Mouse (Mus musculus) testis, adult 2 months (tissue): ENCODE measurements around the gene Oxct2a. TPM values are rescaled to one million over a fixed set of nuclear protein-coding genes. Genes with fewer than 3 reads are reported as not detected.
"Not testable (repeated sequence)": the region's sequence is repeated elsewhere in the genome, so short reads cannot be mapped to it uniquely, and the experiment has no call there.

Experiments
- H3K27ac ChIP-seq: fragments of 200-500 bp; 2 replicates; pipeline ENCODE4 v1.5.1; 2012; ENCODE audit warnings: low read depth, low read length; ENCODE audit not compliant: control insufficient read depth, insufficient read depth
- H3K27me3 ChIP-seq: fragments of 200-500 bp; 2 replicates; pipeline ENCODE4 v1.6.1; 2012; ENCODE audit warnings: mild to moderate bottlenecking, low read length, moderate library complexity; ENCODE audit not compliant: control insufficient read depth, insufficient read depth
- H3K36me3 ChIP-seq: fragments of 200-500 bp; 2 replicates; pipeline ENCODE4 v1.6.1; 2012; ENCODE audit warnings: mild to moderate bottlenecking, low read length; ENCODE audit not compliant: control insufficient read depth, insufficient read depth
- H3K4me1 ChIP-seq: fragments of 200-500 bp; 2 replicates; pipeline ENCODE4 v1.6.1; 2012; ENCODE audit warnings: low read length; ENCODE audit not compliant: control insufficient read depth, insufficient read depth
- H3K4me3 ChIP-seq: fragments of 200-500 bp; 2 replicates; pipeline ENCODE4 v1.5.1; 2012; ENCODE audit warnings: low read depth, mild to moderate bottlenecking, low read length, moderate library complexity, mixed read lengths; ENCODE audit not compliant: control insufficient read depth
- CTCF ChIP-seq: fragments of 200-500 bp; IDR thresholded peaks from 2 replicates; pipeline ENCODE4 v1.5.1; 2012; ENCODE audit warnings: low read depth, mild to moderate bottlenecking, inconsistent platforms, low read length, moderate library complexity; ENCODE audit not compliant: control insufficient read depth, insufficient read depth, insufficient replicate concordance
- POLR2A ChIP-seq: fragments of 200-500 bp; IDR thresholded peaks from 2 replicates; pipeline ENCODE4 v1.6.1; 2012; ENCODE audit warnings: low read depth, mild to moderate bottlenecking, inconsistent platforms, low read length, moderate library complexity; ENCODE audit not compliant: control insufficient read depth
- polyA plus RNA-seq: library from polyadenylated mRNA; depleted of rRNA; stranded (reverse); fragments of >200 nt; gene quantifications from 2 replicates; pipeline ENCODE4 v1.2.3, GENCODE M21; 2012

Gene Oxct2a
- polyA plus RNA-seq, 1 experiment: 213 TPM

- no peak within 1 kb of the TSS for H3K27ac ChIP-seq
- no peaks in the 10 kb centered on the region for H3K36me3 ChIP-seq
- TF ChIP-seq POLR2A (no peak), CTCF (no peak)
- H3K4me1 ChIP-seq: peaks cover 12% of the 10 kb centered on the region
- H3K27me3 ChIP-seq: no peaks in the 10 kb centered on the region
- peak within 1 kb of the TSS; percentile 73 for H3K4me3 ChIP-seq
These were observed 19.4 kb upstream of the Oxct2a start, which contains the start of gene Bmp8a for GRCm38 (mm10) chr4:123342642-123343470. Gene Bmp8a, minus strand, starts transcription at chr4:123343252.

DNA sequence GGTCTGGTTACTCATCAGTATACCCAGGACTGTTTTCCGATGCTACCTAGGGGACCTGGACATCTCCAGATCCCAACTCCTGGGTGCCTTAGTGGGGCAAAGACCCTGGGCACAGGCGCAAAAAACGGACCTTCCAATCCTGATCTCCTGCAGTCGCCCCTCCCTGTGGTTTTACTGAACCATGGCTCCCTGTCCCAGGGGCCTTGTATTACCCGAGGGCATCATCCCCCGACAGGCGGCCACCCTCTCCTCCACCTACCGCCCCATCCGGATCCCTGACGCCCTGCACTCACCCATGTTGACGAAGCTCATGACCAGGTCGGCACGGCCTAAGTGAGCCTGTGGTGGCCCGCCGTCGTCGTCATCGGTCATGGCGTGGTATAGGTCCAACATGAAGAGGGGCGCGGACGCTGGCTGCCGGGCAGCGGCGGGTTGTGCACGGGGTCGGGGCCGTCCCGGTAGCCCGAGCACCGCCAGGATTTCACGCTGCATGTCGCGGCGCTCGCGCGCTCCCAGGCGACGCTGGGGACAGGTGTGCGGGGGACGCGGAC is 18.7 kb upstream of the Oxct2a start:
- H3K4me3 ChIP-seq: peak overlapping the region; percentile 73
- TF ChIP-seq POLR2A (no peak), CTCF (no peak)
- H3K36me3 ChIP-seq: no peaks in the 10 kb centered on the region
- H3K27me3 ChIP-seq: no peaks in the 10 kb centered on the region
- no peak overlapping the region for H3K27ac ChIP-seq
- peaks cover 12% of the 10 kb centered on the region for H3K4me1 ChIP-seq

DNA sequence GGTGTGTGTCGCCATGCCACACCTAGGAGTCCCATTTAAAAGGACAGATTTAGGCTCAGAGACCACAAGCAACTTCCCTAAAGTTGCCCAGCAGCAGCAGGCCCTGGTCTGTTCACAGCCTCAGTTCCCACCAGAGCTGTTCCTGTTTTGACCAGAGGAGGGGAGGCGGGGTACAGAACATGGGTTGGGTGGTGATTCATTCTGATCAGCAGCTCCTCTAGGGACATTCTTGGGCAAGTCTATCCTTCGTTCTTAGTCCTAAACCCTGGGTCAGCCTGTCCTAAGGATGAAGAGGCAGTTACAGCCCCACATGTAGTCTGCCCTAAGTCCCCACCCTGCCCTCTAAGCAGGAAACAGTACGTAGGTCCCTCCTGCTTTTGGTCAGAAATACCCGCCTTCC is 16.8 kb upstream of the Oxct2a start:
- peaks cover 12% of the 10 kb centered on the region for H3K4me1 ChIP-seq
- H3K36me3 ChIP-seq: no peaks in the 10 kb centered on the region
- no peaks in the 10 kb centered on the region for H3K27me3 ChIP-seq
- H3K4me3 ChIP-seq: no peak overlapping the region
- H3K27ac ChIP-seq: no peak overlapping the region
- TF ChIP-seq CTCF (no peak), POLR2A (no peak)

GRCm38 (mm10) chr4:123337693-123338092 is 14.3 kb upstream of the Oxct2a start:
- Histone ChIP-seq H3K27me3 (no peaks in the 10 kb centered on the region), H3K36me3 (no peaks in the 10 kb centered on the region), H3K4me1 (peaks cover 7% of the 10 kb centered on the region), H3K27ac (no peak overlapping the region), H3K4me3 (no peak overlapping the region)
- TF ChIP-seq POLR2A: no peak
- TF ChIP-seq CTCF: no peak

GRCm38 (mm10) chr4:123335796-123336585 is 12.6 kb upstream of the Oxct2a start:
- no peaks in the 10 kb centered on the region for H3K36me3 ChIP-seq
- TF ChIP-seq POLR2A (no peak), CTCF (peak; percentile 12; the same call in 1 of the 2 replicates)
- no peaks in the 10 kb centered on the region for H3K4me1 ChIP-seq
- no peaks in the 10 kb centered on the region for H3K27me3 ChIP-seq
- no peak overlapping the region for H3K27ac ChIP-seq
- no peak overlapping the region for H3K4me3 ChIP-seq

- not testable (repeated sequence) for H3K36me3 ChIP-seq, H3K4me3 ChIP-seq, H3K27ac ChIP-seq, H3K4me1 ChIP-seq, H3K27me3 ChIP-seq
These were observed 11.8 kb upstream of the Oxct2a start for GRCm38 (mm10) chr4:123335244-123335643.

DNA sequence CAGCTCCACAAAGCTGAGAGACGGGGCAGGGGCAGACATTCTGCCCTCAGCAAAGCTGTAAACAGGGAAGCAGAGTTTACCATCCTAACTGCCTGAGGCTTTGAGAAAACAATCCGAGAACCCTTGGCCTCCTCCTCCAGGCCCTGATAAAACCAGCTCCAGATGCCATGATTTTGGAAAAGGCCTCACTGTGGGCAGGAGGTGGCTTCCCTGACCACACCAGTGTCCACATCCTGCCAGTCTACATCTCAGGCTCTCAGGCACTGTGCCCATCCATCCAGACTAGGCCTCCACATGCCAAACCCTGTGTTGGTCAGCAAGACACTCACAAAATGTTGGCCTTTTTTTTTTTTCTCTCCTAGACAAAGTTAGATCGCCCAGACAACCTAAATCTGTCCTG is 10.7 kb upstream of the Oxct2a start:
- H3K27ac ChIP-seq: peak overlapping the region; percentile 46; the same call in 1 of the 2 replicates
- H3K4me3 ChIP-seq: no peak overlapping the region
- H3K4me1 ChIP-seq: no peaks in the 10 kb centered on the region
- TF ChIP-seq POLR2A: no peak
- TF ChIP-seq CTCF: no peak
- no peaks in the 10 kb centered on the region for H3K36me3 ChIP-seq
- no peaks in the 10 kb centered on the region for H3K27me3 ChIP-seq
